Mouse (Mus musculus) stomach, postnatal 0 days (tissue): ENCODE results near the gene Thap4.

Experiments
- CTCF ChIP-seq: IDR thresholded peaks from 2 replicates; pipeline ENCODE4 v1.5.1; 2016; ENCODE audit warnings: antibody characterized with exemption, low read depth, mild to moderate bottlenecking, moderate library complexity
- EP300 ChIP-seq: optimal IDR thresholded peaks from 2 replicates; pipeline ENCODE3; 2016; ENCODE audit warnings: antibody characterized with exemption

GRCm38 (mm10) chr1:93737711-93738110, 17.0 kb downstream of the Thap4 start:
- TF ChIP-seq CTCF (no peak), EP300 (no peak)
